In genomic region chr5:86771010-86771409, GRCm38 (mm10) we compare ENCODE assay signal across 22 mouse cellular contexts. TPM values are rescaled to one million over a fixed set of nuclear protein-coding genes. Genes with fewer than 3 reads are reported as not detected.
"Had no signal": no experiment of that assay in that cellular context is flagged by ENCODE, and none has a peak within 500 bp of the region (broad histone marks: within the 10 kb centered on the region; RNA-seq: fewer than 3 reads in every experiment).

No protein-coding gene starts in this region.

- H3K9ac ChIP-seq: liver, embryonic 13.5 days; liver, postnatal 0 days; lung, embryonic 15.5 days; midbrain, embryonic 12.5 days; neural tube, embryonic 15.5 days had no signal

- H3K4me3 ChIP-seq: left cerebral cortex, adult 2 months; limb, embryonic 10.5 days; liver, embryonic 13.5 days; lung, embryonic 15.5 days; midbrain, embryonic 12.5 days; neural tube, embryonic 15.5 days had no signal

- H3K9me3 ChIP-seq: limb, embryonic 10.5 days; liver, embryonic 13.5 days; lung, embryonic 15.5 days; midbrain, embryonic 12.5 days; neural tube, embryonic 15.5 days had no signal

- H3K36me3 ChIP-seq: limb, embryonic 10.5 days; liver, embryonic 13.5 days; lung, embryonic 15.5 days; midbrain, embryonic 12.5 days; neural tube, embryonic 15.5 days had no signal

- H3K4me2 ChIP-seq: liver, embryonic 13.5 days; lung, embryonic 15.5 days; midbrain, embryonic 12.5 days; neural tube, embryonic 15.5 days had no signal

- DNase-seq: kidney, adult 8-10 months; kidney, postnatal 36 days; liver, embryonic 13.5 days; liver, postnatal 0 days; lung, postnatal 14 days; right cerebral cortex, adult 18-20 months; right cerebral cortex, postnatal 25 days; thymus, adult 18-20 months; thymus, postnatal 14 days had no signal

- ATAC-seq: liver, postnatal 0 days; midbrain, embryonic 16.5 days had no signal

- H3K27me3 ChIP-seq: liver, embryonic 13.5 days; lung, embryonic 15.5 days; midbrain, embryonic 12.5 days; neural tube, embryonic 15.5 days had no signal

- H3K27ac ChIP-seq: left cerebral cortex, adult 2 months; limb, embryonic 10.5 days; liver, embryonic 13.5 days; lung, embryonic 15.5 days; midbrain, embryonic 12.5 days; neural tube, embryonic 15.5 days had no signal

- H3K4me1 ChIP-seq: limb, embryonic 10.5 days; liver, embryonic 13.5 days; lung, embryonic 15.5 days; midbrain, embryonic 12.5 days; neural tube, embryonic 15.5 days had no signal

RNA-seq across cellular contexts. Expression of gene Tmprss11e, which starts 25.4 kb away (rescaled TPM):
- total RNA-seq: layer of hippocampus, adult 8-10 months; layer of hippocampus, postnatal 25 days; left cerebral cortex, adult 2 months; left cerebral cortex, postnatal 14 days; megakaryocyte-erythroid progenitor cell, adult 5-6 weeks had no signal
- polyA plus RNA-seq: kidney, embryonic 16.5 days; limb, embryonic 10.5 days; liver, embryonic 13.5 days; liver, postnatal 0 days; lung, embryonic 15.5 days; midbrain, embryonic 12.5 days; midbrain, embryonic 16.5 days; neural tube, embryonic 11.5 days; neural tube, embryonic 15.5 days; small intestine, adult 2 months had no signal
